Mouse (Mus musculus): ENCODE measurements at regions not wholly inside any gene's neighbourhood (a gene's known extent, or its start where the extent isn't known, plus 50 kb on each side); places are given as distances from the start of the nearest gene placed in this dataset.
A peak's percentile ranks its signal among the peaks of the same experiment; 100 is the strongest.

DNA sequence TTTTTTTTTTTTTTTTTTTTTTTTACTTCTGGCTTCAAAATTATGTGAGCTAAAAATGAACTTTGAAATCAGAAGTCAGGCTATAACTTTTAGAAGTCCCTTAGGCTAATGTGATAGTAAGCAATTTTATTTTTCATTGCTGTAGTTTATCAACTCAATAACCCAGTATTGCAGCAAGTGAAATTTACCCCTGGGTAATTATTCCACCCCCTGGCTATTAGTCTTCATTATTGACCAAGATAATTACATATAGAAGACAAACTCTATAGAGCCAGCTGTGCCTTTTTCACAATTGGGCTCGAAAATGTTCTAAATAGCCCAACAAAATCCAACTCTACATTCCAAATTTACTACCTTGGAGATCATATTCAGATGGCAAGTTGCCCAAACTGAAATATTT, 572.2 kb upstream of the Alcam start:
- no peak for DNase-seq
- intact Hi-C loops (cut with DNase I), result no loop called here

DNA sequence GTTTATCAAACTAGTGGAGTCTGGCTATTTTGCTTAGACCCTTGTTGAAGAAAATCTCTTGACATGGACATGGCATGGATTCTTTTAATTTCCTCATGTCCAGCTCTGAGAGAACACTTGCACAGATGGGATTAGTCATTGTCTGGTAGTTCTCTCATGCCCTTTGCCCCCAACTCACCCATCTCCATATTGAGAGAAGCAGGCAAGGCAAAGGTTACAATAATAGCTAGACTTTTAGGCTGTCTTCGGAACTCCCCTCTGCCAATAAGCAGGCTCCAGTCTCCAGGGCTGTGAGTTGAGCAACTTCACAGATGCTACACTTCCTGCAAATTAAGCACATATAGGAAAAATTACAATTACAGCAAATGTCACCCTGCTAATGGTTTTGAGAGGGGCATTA, 558.0 kb upstream of the Alcam start:
- DNase-seq, result no peak
- intact Hi-C loops (cut with DNase I), result no loop called here

DNA sequence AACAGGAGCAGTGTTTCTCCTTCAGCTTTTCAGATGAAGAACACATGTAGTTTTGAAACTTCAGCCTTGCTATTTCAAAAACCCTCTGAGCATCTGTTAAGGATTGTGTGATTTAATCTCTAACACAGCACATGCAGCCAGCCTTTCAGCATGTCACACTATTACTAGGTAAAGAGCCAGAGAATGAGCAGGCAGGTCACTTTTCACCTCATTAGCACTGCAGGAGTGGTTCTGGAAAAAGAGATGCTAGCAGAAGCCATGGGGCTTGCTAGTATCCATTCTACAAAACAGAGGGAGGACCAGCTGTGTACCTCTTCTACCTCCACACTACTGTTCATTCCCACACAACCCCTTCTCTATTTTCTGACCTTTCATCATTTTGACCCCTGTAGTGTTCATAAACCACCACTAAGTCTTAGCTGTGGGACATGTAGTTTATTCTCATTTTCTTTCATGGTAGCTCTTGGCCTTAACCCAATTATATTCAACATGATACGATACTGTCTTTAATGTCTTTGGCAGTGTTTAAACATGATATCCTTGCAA, 535.1 kb upstream of the Alcam start:
- no peak for DNase-seq
- intact Hi-C loops (cut with DNase I), result no loop called here

DNA sequence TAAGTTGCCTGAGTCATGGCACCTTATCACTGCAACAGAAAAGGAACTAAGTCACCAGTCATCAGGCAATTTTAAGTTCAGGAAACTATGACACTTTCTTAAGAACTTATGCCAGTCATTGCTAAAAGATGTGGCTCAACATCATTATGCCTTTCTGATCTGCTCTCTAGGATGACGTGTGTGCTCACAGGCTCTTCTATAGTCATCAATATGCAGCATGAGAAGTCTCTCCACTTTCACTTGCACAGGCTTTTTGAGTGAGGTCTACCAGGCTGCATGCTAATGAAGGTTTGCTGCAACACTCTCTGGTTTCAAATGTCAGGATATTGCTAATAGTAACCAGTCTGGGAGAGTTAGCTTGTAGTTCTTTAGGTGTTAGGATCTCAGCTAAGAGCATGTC, 530.5 kb upstream of the Alcam start:
- DNase-seq, result no peak
- intact Hi-C loops (cut with DNase I), result no loop called here

DNA sequence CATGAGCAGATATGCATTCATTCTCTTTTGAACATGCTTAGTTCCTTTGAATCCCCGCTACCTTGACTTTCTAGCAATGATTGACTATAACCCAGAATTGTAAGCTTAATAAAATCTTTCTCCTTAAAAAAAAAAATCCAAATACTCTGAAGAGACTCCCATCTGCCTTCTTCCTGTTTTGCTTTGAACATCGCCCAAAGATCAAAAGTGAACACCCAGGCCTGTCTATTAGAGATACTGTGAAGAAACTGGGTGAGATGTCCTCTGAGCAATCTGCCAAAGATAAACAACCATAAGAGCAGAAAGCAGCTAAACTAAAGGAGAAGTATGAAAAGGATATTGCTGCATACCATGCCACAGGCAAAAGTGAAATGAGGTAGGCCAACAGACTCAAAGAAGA, 527.1 kb upstream of the Alcam start:
- DNase-seq, result no peak
- intact Hi-C loops (cut with DNase I), result no loop called here

DNA sequence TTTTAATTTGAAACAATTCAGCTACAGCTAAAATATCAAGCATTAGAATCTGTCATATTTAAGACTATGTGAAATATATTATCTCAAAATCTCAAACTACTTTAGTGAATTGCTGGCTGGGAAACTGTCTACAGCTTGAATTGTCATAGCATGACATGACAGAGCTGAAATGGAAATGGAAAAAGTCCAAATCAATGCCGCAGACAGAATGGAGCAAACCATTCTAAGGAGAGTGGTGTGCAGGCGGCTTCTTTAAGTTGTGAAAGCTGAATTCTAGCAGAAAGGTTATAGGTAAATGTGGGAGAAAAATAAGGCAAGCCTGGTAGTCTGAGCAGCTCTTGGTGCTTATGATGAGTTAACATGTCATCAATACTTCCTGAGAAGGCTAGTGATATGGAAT, 518.9 kb upstream of the Alcam start:
- no peak for DNase-seq
- intact Hi-C loops (cut with DNase I), result no loop called here

DNA sequence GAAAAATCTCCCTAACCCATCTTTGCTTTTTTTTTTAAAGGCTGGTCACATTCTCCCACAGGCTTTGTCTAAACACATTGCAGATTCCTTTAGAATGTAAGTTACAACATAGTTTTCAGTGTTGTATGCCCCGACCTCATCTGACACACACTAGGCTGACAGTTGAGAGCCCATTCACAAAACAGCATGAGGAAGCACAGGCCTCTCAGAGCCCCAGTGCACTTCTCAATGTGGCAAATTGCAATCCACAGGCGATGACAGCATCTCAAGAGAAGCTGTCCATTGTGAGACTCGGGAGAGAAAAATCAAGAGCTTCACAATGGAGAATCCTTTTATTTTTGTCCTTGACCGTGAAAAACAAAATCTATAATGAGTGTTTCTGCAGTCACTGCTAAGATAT, 493.8 kb upstream of the Alcam start:
- DNase-seq, result no peak
- intact Hi-C loops (cut with DNase I), result no loop called here

DNA sequence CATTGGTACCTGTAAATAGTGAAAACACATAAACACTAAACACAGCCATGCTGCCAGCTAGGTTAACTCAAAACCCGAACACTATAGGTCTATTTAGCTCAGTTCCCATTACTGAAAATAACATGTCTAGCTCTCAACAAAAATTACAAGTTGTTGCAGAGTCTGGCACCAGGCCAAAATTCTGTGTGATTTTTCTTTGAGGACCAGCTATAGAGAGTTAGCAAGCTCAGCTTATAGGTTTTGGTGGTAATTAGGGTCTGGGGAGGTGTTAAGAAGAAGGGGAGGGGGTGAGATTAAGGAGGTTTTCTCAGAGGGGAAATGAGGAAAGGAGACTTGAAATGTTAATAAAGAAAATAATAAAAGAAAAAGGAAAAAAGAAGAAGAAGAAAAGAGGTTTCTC, 480.9 kb upstream of the Alcam start:
- no peak for DNase-seq
- intact Hi-C loops (cut with DNase I), result no loop called here

DNA sequence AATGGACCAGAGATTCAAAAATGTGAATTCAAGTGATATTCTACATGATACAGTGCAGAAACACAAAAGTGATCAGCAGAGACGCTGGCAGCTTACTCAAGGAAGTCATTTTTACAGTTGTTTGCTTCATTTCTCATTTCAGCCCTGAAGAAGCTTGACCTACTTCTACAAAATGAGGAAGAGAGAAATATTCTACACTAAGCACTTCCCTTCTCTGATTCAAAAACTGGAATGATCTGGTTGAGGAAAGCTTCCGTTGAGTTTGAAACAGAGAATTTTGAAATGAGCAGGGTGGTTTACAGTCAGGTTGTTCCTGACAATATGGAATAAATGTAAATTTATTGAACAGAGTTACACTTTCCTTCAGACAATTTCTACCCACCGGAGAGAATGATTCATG, 478.1 kb upstream of the Alcam start:
- intact Hi-C loops (cut with DNase I), result no loop called here
- DNase-seq, result no peak

DNA sequence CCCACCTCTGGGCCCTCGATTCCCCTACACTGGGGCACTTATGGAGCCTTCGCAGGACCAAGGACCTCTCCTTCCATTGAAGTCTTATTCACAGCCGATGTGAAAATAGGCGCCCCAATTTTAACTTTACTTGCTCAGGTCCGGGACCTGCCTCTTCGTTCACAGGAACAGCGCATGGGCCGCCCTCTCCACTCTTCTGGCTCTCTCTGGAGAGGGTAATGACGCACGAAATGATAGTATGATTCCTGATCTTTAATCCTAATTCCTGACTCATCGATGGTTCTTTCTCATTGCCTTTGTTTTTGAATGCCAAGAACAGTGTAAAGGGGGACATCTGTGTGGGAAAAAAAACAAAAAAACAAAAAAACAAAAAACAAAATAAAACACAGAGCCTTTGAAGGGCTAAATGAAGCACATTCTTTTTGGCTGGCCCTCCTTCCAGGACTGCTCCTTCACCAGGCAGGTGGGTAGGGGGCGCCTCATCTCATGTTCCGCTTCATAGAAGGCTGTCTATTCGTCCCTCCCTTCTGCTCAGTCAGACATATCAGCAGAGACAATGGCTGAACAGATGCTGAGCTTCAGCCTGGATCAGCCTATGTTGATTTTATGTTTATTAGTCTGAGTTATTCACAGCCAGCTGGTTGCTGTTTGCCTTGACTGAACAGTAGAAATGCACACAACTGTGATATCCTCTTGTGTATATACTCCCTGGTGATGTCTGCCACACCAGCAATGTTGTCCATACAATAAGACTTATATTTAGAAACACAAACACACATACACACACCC, 438.8 kb upstream of the Alcam start:
- peak; percentile 58 for DNase-seq
- intact Hi-C loops (cut with DNase I), result no loop called here

DNA sequence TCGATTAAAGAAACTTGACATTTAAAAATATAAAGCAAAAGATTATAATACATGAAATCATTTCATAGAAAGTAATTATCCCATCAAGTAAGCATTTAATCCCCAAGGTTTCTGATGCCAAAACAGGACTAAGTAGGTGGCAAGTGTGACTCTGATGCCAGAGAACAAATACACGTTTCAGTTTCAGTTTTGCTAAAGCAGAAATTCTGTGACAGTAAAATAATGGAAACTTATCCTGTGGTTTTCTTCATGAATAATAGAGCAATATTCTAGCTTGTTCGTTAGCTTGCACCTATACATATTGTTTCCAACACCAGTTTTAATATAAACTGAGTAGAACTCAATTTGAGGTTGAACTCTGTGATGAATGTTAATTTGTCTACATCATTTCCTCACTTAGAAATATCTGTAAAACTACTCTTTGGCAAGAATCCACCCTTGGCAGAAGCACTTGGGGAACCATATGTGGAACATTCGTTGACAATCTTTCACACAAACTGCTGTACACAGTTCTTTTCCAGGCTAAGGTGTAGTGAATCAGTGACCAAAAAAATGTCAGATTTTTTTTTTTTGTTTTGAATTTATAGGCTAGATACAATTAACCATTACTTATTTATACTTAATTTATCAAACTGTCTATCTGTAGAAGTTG, 425.7 kb upstream of the Alcam start:
- DNase-seq, result no peak

DNA sequence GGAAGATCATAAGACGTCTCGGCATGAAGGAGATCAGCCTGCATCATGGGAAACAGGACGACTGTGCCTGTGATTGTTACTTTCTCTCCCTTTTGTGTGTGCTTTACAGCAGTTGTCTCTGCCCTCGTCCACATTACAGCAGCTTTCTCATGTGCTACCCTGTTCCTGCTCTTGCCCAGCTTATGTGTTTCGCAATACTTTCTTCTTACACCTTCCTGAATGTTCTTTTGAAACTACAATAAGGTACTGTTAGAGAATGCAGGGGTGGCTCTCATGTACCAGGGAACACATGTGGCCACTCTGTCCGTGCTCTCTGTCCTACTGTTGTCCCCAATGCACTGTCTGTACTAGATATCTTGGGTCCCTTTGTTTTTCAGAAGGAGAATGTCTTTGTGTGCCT, 414.0 kb upstream of the Alcam start:
- intact Hi-C loops (cut with DNase I), result no loop called here
- no peak for DNase-seq

More for the DNA sequence above, 425.7 kb upstream of the Alcam start:
- intact Hi-C loops (cut with DNase I), result no loop called here

DNA sequence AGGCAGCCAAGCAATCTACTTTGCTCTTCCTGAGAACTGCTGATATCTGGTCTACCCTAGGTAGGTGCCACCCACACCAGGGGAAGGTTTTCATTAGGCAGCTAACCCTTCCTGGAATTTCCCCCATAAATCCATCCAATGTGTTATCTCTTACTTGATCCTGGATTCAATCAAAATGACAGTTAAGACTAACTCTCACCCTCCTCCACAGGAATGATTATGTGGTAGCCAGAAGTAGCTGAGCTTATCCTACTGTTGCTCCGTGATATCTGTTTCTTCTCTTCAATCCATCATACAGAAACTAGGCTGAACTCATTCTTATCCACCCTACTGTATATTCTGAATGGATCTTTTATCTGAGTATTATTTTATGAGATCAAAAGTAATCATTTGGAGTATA, 409.7 kb upstream of the Alcam start:
- no peak for DNase-seq
- intact Hi-C loops (cut with DNase I), result no loop called here

DNA sequence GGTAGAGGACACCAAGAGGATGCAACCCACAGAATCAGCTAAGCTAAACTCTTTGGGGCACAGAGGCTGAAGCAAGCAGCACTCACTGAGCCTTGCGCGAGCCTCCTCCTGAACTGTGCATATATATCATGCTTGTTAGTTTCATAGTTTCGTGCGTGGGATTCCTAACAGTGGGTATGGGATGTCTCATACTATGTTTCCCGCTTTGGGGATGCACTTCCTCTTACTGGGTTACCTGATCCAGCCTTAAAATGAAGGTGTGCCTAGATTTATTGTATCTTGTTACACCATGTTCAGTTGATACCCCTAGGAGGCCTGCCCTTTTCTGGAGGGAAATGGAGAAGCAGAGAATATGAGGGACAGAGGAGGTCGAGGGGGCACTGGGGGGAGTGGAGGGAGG, 407.4 kb upstream of the Alcam start:
- no peak for DNase-seq
- intact Hi-C loops (cut with DNase I), result no loop called here

DNA sequence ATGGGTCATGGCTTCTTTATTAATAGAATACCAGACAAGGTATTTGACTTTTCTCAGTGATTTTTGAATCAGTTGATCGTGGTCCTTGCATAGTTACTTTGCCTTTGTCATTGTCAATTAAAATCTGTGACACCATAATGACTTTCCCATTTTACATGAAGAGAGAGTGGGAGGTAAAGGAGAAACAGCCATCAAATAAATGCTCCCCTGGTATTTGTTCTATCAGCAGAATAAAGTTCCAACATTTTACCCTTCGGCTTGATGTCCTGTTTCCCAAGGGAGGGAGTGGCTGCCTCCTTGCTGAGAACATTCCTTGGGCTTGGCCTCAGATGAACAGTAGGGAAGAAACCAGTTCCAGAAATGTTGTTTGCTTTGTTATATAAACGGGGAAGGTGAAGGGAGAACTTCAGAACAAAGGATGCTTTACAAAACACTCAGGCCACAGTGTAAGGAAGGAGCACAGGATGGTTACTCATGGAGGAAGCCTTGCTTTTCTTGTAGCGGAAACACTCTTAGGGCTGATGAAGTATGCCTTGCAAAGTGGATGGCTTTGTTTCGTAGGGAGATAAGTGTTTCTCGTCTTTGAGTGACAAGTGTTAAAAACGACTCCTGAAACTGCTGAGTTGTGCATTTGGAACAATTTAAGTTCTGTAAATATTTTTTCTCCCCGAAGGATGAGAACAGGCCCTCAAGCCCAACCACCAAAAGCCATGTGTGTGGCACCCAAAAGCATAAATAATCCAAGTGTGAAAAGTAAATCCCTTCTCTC, 404.8 kb upstream of the Alcam start:
- no peak for DNase-seq
- intact Hi-C loops (cut with DNase I), result no loop called here

DNA sequence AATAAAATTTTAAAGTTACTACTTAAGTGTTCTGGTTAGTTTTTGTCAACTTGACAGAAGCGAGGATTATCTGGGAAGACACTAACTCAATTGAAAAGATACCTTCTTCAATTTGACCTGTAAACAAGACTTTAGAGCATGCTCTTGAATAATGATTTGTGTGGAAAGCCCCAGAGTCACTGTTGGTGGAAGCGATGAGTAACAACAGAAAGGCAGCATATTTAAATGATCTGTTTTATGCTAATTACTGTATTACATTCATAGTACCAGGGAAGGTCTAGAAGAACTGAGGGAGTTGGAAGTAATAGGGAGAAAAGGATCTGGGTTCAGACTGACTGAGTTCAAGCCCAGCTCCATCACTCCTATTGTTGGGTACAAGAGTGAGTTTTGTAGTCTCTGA, 397.3 kb upstream of the Alcam start:
- no peak for DNase-seq
- intact Hi-C loops (cut with DNase I), result no loop called here

DNA sequence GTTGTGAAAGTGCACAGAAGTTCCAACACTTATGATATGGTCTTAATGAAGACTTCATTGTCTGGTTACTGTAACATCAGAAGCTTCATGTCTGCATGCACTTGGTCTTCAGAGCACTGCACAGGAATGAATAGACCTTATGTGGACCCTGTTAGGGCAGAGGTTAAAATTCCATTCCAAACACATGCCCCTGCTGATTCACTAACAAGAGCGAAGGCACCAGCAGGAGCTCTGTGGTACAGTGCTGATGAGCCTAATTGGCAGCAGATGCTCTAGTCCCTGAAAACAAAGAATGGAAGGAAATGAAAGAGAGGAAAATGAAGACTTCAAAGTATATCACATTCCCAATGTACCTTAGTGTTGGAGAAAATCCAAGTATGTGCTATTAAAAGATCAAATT, 365.1 kb upstream of the Alcam start:
- no peak for DNase-seq
- intact Hi-C loops (cut with DNase I), result no loop called here

DNA sequence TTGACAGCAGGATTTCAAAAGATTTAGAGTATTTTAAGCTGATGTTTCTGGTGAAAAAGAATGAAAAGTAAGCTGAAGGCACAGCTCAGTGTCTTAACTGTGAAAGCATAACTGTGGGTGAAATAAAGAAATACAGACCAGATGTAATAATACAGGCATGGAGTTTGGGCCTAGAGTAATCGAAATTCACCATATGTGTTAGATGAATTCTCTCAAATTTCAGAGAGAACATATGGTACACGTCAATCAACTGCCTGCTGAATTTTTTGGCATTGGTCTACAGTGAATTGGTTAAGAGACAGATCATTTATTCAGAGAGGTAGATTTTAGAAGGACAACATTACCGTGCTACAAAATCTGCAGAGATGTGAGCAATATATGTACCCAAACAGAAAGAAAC, 357.3 kb upstream of the Alcam start:
- intact Hi-C loops (cut with DNase I), result no loop called here

DNA sequence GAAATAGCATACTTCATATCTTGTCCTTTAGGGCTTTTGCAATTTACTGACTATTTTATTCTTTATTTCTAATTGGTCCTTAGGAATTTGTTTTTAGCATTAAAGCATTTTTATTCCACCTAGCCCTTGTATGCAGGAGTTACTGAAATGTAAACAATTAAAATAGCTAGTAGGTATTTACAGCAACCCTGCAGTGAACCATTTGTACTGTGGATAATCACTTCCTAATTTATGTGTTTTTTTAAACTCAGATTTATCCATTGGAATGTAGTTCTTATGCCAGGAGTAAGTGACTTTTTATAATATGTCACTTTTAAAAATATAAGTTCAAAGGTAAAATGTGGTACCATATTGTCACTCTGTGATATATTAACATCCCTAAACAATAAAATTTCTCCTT, 350.5 kb upstream of the Alcam start:
- intact Hi-C loops (cut with DNase I), result no loop called here

More for the DNA sequence above, 357.3 kb upstream of the Alcam start:
- DNase-seq, result no peak

DNA sequence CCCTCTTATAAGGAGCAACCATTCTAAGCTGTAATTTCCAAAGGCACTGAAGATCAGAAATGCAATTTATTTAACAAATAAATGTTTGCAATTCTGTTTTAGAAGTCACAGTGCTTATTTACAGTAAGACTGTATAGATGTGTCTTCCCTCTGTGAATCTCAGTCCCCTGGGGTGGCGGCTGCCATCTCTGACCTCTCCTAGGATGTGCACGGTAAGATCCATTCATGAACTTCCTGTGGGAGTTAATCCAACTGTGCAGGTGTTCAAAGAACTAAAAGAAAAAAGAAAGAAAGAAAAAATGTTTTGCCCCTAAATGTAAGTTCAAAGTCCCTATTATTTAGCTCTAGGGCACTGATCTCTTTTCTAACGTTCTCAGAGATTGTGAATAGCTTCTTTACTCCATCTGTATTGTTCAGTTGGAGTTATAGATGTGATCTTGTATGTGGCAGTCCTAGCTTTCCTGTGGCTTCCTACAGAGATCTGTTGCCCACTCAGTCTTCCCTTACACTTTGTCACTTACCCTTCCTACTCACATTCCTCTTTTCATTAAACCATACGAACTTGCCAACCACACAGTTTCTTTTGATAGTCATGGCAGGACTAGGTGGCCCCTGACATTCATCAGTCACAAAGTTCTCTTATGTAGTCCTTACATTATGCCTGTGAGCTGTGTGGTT, 346.0 kb upstream of the Alcam start:
- intact Hi-C loops (cut with DNase I), result no loop called here
- no peak for DNase-seq

More for the DNA sequence above, 350.5 kb upstream of the Alcam start:
- no peak for DNase-seq

DNA sequence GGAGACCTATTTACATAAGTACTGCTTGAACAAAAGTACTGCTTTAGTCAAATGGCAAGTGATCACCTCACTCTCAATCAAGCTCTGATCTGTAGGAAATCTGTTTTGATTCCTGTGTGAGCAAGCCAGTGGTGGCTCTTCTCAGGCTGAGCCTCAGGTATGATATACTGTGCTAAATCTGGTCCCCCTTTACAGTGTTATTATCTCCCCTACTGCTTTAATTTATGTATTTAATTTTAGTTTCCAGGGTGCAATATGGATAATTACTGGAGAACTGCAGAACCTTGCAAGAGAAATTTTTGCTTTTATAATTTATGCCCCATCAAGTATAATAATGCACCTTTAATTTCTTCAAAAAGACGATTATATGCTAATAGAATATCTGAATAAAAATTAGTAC, 341.3 kb upstream of the Alcam start:
- intact Hi-C loops (cut with DNase I), result no loop called here
- DNase-seq, result no peak
